Mouse (Mus musculus) heart, postnatal 0 days (tissue): ENCODE data around the gene Chrm3.

Source experiments
- CTCF ChIP-seq: IDR thresholded peaks from 2 replicates; pipeline ENCODE4 v1.5.1; 2016; ENCODE audit warnings: antibody characterized with exemption, control low read depth, low read depth
- EP300 ChIP-seq: IDR thresholded peaks from 2 replicates; pipeline ENCODE4 v1.6.1; 2016; ENCODE audit warnings: antibody characterized with exemption, low read depth

GRCm38 (mm10) chr13:10138878-10139277 lies 221.8 kb downstream of the Chrm3 start:
- TF ChIP-seq EP300 (no peak), CTCF (no peak)
